Mouse (Mus musculus) lung, embryonic 15.5 days (tissue): ENCODE results near the gene Abl1. TPM values are rescaled to one million over a fixed set of nuclear protein-coding genes. Genes with fewer than 3 reads are reported as not detected.

ENCODE experiments used
- ATAC-seq: fragments of 200-750 bp; cut with Nextera tagmentation; 2 replicates; pipeline ENCODE4 v1.8.0; 2017; ENCODE audit warnings: moderate number of reproducible peaks, borderline replicate concordance; ENCODE audit not compliant: low FRiP score, low TSS enrichment; ENCODE audit errors: extremely low read depth
- H3K27ac ChIP-seq: fragments of 300-500 bp; sonication (generic); 2 replicates; pipeline ENCODE4 v1.5.1; 2015; ENCODE audit warnings: moderate library complexity, mild to moderate bottlenecking, inconsistent platforms
- H3K27me3 ChIP-seq: fragments of 300-500 bp; sonication (generic); 2 replicates; pipeline ENCODE4 v1.6.1; 2015; ENCODE audit warnings: inconsistent platforms
- H3K36me3 ChIP-seq: fragments of 300-500 bp; sonication (generic); 2 replicates; pipeline ENCODE4 v1.6.1; 2015; ENCODE audit warnings: inconsistent platforms
- H3K4me1 ChIP-seq: fragments of 300-500 bp; sonication (generic); 2 replicates; pipeline ENCODE4 v1.6.1; 2015; ENCODE audit warnings: inconsistent platforms
- H3K4me2 ChIP-seq: fragments of 300-500 bp; sonication (generic); 2 replicates; pipeline ENCODE4 v1.6.1; 2015; ENCODE audit warnings: inconsistent platforms, mild to moderate bottlenecking, moderate library complexity
- H3K4me3 ChIP-seq: fragments of 300-500 bp; sonication (generic); 2 replicates; pipeline ENCODE4 v1.5.1; 2015; ENCODE audit warnings: mild to moderate bottlenecking, inconsistent platforms
- H3K9ac ChIP-seq: fragments of 300-500 bp; sonication (generic); 2 replicates; pipeline ENCODE4 v1.6.1; 2015; ENCODE audit warnings: inconsistent platforms
- H3K9me3 ChIP-seq: fragments of 300-500 bp; sonication (generic); 2 replicates; pipeline ENCODE4 v1.6.1; 2016; ENCODE audit warnings: inconsistent platforms
- WGBS: fragments of 180-500 bp; shearing (Covaris S2); methylation state at CpG from one replicate; pipeline ENCODE4 v1.1.7; 2015; 5-methylcytosine and 5-hydroxymethylcytosine counted together
- polyA plus RNA-seq: library from polyadenylated mRNA; unstranded; fragments of >200 nt; fragmentation: Nextera tagmentation; extraction: Ambion mirVana; gene quantifications from 2 replicates; pipeline ENCODE4 v1.2.1, GENCODE M21; 2015

Abl1 gene
- polyA plus RNA-seq, 1 experiment from 2014 or later: 38.1 TPM

GRCm38 (mm10) chr2:31770781-31771441 is 82.7 kb downstream of the Abl1 start:
- Histone ChIP-seq H3K36me3 (peaks cover 8% of the 10 kb centered on the region), H3K9ac (no peak overlapping the region), H3K4me3 (no peak overlapping the region), H3K27ac (peak overlapping the region; percentile 83), H3K4me2 (peak overlapping the region; percentile 22), H3K27me3 (no peaks in the 10 kb centered on the region), H3K9me3 (no peaks in the 10 kb centered on the region), H3K4me1 (peaks cover 70% of the 10 kb centered on the region)
- peak; percentile 86 for ATAC-seq
- WGBS: 8% methylated on average over 7 of the region's 7 CpGs

GRCm38 (mm10) chr2:31776479-31776878 is 88.3 kb downstream of the Abl1 start:
- WGBS: 84% methylated on average over 3 of the region's 3 CpGs
- Histone ChIP-seq H3K9me3 (no peaks in the 10 kb centered on the region), H3K4me2 (no peak overlapping the region), H3K27ac (no peak overlapping the region), H3K4me3 (no peak overlapping the region), H3K4me1 (peaks cover 16% of the 10 kb centered on the region), H3K9ac (no peak overlapping the region), H3K27me3 (no peaks in the 10 kb centered on the region), H3K36me3 (peaks cover 47% of the 10 kb centered on the region)
- ATAC-seq: no peak

- 85% methylated on average over 2 of the region's 2 CpGs for WGBS
- no peak for ATAC-seq
- Histone ChIP-seq H3K4me2 (no peak overlapping the region), H3K9ac (no peak overlapping the region), H3K4me1 (no peaks in the 10 kb centered on the region), H3K27ac (no peak overlapping the region), H3K9me3 (no peaks in the 10 kb centered on the region), H3K27me3 (no peaks in the 10 kb centered on the region), H3K36me3 (peaks cover 68% of the 10 kb centered on the region), H3K4me3 (no peak overlapping the region)
Observed at GRCm38 (mm10) chr2:31779258-31779657, 91.1 kb downstream of the Abl1 start.

GRCm38 (mm10) chr2:31782958-31783602 is 94.9 kb downstream of the Abl1 start:
- 80% methylated on average over 8 of the region's 8 CpGs for WGBS
- Histone ChIP-seq H3K9ac (no peak overlapping the region), H3K4me1 (no peaks in the 10 kb centered on the region), H3K27me3 (no peaks in the 10 kb centered on the region), H3K9me3 (no peaks in the 10 kb centered on the region), H3K4me3 (no peak overlapping the region), H3K27ac (no peak overlapping the region), H3K36me3 (peaks cover 92% of the 10 kb centered on the region), H3K4me2 (no peak overlapping the region)
- no peak for ATAC-seq

GRCm38 (mm10) chr2:31785074-31785473 is 96.9 kb downstream of the Abl1 start:
- no peaks in the 10 kb centered on the region for H3K27me3 ChIP-seq
- H3K4me3 ChIP-seq: no peak overlapping the region
- H3K4me2 ChIP-seq: no peak overlapping the region
- no peaks in the 10 kb centered on the region for H3K4me1 ChIP-seq
- H3K9me3 ChIP-seq: no peaks in the 10 kb centered on the region
- H3K36me3 ChIP-seq: peaks cover 92% of the 10 kb centered on the region
- 31% methylated on average over 9 of the region's 9 CpGs for WGBS
- H3K27ac ChIP-seq: no peak overlapping the region
- no peak for ATAC-seq
- no peak overlapping the region for H3K9ac ChIP-seq

GRCm38 (mm10) chr2:31787029-31787428 is 98.9 kb downstream of the Abl1 start:
- peaks cover 92% of the 10 kb centered on the region for H3K36me3 ChIP-seq
- no peak overlapping the region for H3K4me3 ChIP-seq
- no peak overlapping the region for H3K4me2 ChIP-seq
- H3K27me3 ChIP-seq: no peaks in the 10 kb centered on the region
- WGBS: 16% methylated on average over 7 of the region's 7 CpGs
- H3K9me3 ChIP-seq: no peaks in the 10 kb centered on the region
- no peak overlapping the region for H3K9ac ChIP-seq
- ATAC-seq: no peak
- no peak overlapping the region for H3K27ac ChIP-seq
- H3K4me1 ChIP-seq: no peaks in the 10 kb centered on the region

- peaks cover 94% of the 10 kb centered on the region for H3K36me3 ChIP-seq
- no peaks in the 10 kb centered on the region for H3K4me1 ChIP-seq
Observed at GRCm38 (mm10) chr2:31788227-31788626, 100.1 kb downstream of the Abl1 start.

GRCm38 (mm10) chr2:31789215-31789614 is 101.0 kb downstream of the Abl1 start:
- Histone ChIP-seq H3K9ac (no peak overlapping the region), H3K9me3 (no peaks in the 10 kb centered on the region), H3K27ac (no peak overlapping the region), H3K4me1 (no peaks in the 10 kb centered on the region), H3K4me2 (no peak overlapping the region), H3K27me3 (no peaks in the 10 kb centered on the region), H3K36me3 (peaks cover 92% of the 10 kb centered on the region), H3K4me3 (no peak overlapping the region)
- WGBS: 91% methylated on average over 2 of the region's 2 CpGs
- no peak for ATAC-seq

More at GRCm38 (mm10) chr2:31788227-31788626, 100.1 kb downstream of the Abl1 start:
- Histone ChIP-seq H3K9me3 (no peaks in the 10 kb centered on the region), H3K4me2 (no peak overlapping the region), H3K27ac (no peak overlapping the region), H3K27me3 (no peaks in the 10 kb centered on the region), H3K4me3 (no peak overlapping the region), H3K9ac (no peak overlapping the region)
- ATAC-seq: no peak
- 64% methylated on average over 3 of the region's 3 CpGs for WGBS

GRCm38 (mm10) chr2:31790728-31791251 is 102.6 kb downstream of the Abl1 start:
- Histone ChIP-seq H3K4me1 (no peaks in the 10 kb centered on the region), H3K27me3 (no peaks in the 10 kb centered on the region), H3K4me3 (no peak overlapping the region), H3K36me3 (peaks cover 96% of the 10 kb centered on the region), H3K9ac (no peak overlapping the region), H3K9me3 (no peaks in the 10 kb centered on the region), H3K27ac (no peak overlapping the region), H3K4me2 (no peak overlapping the region)
- no peak for ATAC-seq
- 84% methylated on average over 13 of the region's 13 CpGs for WGBS

- H3K27ac ChIP-seq: no peak overlapping the region
- H3K27me3 ChIP-seq: no peaks in the 10 kb centered on the region
- WGBS: 85% methylated on average over 8 of the region's 8 CpGs
- no peaks in the 10 kb centered on the region for H3K9me3 ChIP-seq
- no peak overlapping the region for H3K4me2 ChIP-seq
- peaks cover 96% of the 10 kb centered on the region for H3K36me3 ChIP-seq
- H3K9ac ChIP-seq: no peak overlapping the region
- H3K4me1 ChIP-seq: no peaks in the 10 kb centered on the region
- H3K4me3 ChIP-seq: no peak overlapping the region
- no peak for ATAC-seq
Observed at GRCm38 (mm10) chr2:31791260-31791659, 103.1 kb downstream of the Abl1 start.

- peaks cover 96% of the 10 kb centered on the region for H3K36me3 ChIP-seq
- 69% methylated on average over 6 of the region's 6 CpGs for WGBS
- H3K9me3 ChIP-seq: no peaks in the 10 kb centered on the region
- ATAC-seq: no peak
- H3K27me3 ChIP-seq: no peaks in the 10 kb centered on the region
- H3K27ac ChIP-seq: no peak overlapping the region
- H3K4me3 ChIP-seq: no peak overlapping the region
- no peak overlapping the region for H3K4me2 ChIP-seq
- H3K9ac ChIP-seq: no peak overlapping the region
- H3K4me1 ChIP-seq: no peaks in the 10 kb centered on the region
Observed at GRCm38 (mm10) chr2:31792611-31793010, 104.4 kb downstream of the Abl1 start.

- Histone ChIP-seq H3K27ac (no peak overlapping the region), H3K27me3 (no peaks in the 10 kb centered on the region), H3K9me3 (no peaks in the 10 kb centered on the region), H3K4me3 (no peak overlapping the region), H3K4me2 (no peak overlapping the region), H3K4me1 (no peaks in the 10 kb centered on the region), H3K9ac (no peak overlapping the region), H3K36me3 (peaks cover 98% of the 10 kb centered on the region)
- WGBS: 88% methylated on average over 3 of the region's 3 CpGs
- ATAC-seq: no peak
Observed at GRCm38 (mm10) chr2:31796943-31797342, 108.8 kb downstream of the Abl1 start.
